Mouse (Mus musculus) stomach, postnatal 0 days (tissue): Measurements from ENCODE around the gene Stac2.

Experiments used
- CTCF ChIP-seq: IDR thresholded peaks from 2 replicates; pipeline ENCODE4 v1.5.1; 2016; ENCODE audit warnings: antibody characterized with exemption, low read depth, mild to moderate bottlenecking, moderate library complexity
- EP300 ChIP-seq: optimal IDR thresholded peaks from 2 replicates; pipeline ENCODE3; 2016; ENCODE audit warnings: antibody characterized with exemption

- TF ChIP-seq EP300 (no peak), CTCF (no peak)
Observed at GRCm38 (mm10) chr11:98016177-98016576, 37.1 kb downstream of the Stac2 start.
